Mouse (Mus musculus): ENCODE data around the gene Folr2. TPM values are rescaled to one million over a fixed set of nuclear protein-coding genes. Genes with fewer than 3 reads are reported as not detected.

Folr2 gene
- 1 to 10 TPM; 3.9 to 4.3 TPM for total RNA-seq (2023)

GRCm38 (mm10) chr7:101857094-101857493, at the start of gene Folr2:
Folr2 (minus strand) TSS chr7:101857194.

DNA sequence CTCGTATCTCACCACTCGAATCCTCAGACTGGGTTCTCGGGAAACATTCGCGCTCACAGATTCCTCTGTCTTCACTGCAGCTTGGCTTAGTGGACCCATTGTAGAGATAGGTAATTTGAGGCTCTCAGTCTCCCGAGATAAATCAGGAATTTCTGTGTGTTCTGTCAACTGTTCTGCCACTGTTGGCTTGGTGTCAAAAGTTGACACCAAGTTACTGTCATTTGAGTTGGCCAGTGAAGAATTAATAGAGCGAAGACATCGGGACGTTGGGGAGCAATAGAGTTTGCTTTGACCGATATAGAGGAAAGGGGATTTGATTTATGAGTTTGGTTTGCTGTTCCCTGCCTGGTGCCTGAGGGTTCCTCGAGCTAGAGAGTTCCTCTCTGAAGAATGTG, 49.3 kb upstream of the Folr2 start, which contains the start of gene Tomt:
Gene Tomt, minus strand, starts transcription at position 73 of the 395 bp plus-strand sequence.

DNA sequence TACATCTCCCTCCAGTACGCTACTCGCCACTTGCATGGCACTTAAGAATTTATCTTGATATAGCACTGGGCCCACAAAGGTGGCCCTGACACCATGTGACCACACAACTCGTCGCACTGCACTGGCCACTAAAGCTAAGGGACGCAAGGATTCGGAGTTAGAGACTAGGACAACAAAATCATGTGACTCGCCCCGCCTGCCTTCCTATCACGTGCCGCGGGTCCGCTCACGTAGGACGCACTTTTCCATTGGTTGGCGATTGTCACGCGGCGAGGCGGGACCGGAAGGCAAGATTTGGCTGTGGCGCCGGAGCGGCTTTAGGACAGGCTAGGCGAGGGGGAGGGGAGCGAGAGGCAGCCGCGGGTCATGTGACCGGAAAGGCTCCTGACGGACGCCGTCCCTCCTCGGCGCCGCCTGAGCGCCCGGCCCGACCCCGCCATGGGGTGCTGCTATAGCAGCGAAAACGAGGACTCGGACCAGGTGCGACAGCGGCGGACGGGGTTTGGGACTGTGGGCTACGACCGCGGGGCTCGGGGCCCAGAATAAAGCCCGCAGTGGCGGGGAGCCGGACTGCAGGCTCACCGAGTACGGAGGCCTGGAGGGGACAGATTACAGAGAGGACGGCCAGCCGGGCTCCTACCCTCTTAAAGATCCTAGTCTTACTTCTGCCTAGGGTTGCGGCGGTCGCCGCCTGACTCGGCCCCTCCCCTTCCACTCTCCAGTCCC, 48.7 kb upstream of the Folr2 start, which contains the start of gene Lamtor1:
Gene Lamtor1, plus strand, starts transcription at position 344 of the 726 bp plus-strand sequence.

DNA sequence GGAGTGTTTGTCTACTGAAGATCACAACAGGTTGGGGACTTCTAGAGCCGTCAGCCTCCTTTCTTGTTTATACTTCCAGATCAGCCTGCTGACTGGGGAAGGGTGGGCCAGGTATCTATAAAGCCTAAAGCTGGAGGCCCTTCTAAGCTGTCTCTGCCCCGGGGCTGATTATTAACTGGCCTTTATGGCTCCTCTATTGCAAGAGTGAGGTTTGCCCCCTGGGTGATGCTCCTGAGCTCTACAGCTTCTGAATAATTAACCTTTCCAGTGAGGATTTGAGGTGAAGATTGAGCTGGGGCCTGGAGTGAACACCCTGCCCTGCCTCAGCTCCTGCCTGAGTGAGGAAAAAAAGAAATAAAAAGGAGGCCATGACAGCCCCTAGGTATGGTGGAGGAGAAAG, 13.6 kb upstream of the Folr2 start, which contains the start of gene Folr1:
Gene Folr1, minus strand, starts transcription at position 160 of the 400 bp plus-strand sequence.

DNA sequence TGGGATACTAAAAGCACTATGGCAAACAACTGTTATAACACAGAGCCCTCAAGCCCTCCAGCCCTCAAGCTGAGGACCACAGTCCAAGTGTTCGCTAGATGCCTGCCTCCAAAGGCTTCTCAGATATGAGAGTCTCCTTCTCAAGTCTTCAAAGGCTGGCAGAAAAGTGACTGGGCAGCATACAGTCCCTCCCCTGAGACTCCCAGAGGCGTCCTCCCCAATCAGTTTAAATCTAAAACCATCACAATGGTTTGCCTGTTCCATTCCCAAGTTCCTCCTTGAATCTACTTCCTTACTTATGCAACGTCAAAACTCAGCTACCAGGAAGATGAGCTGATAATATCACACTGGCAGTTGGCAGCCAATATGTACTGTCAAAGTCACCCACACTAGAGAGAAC, 6.4 kb upstream of the Folr2 start, which contains the start of gene Anapc15:
Gene Anapc15, plus strand, starts transcription at position 301 of the 400 bp plus-strand sequence.

GRCm38 (mm10) chr7:101837606-101838471, 19.2 kb downstream of the Folr2 start, which contains the start of gene Inppl1:
Inppl1 (minus strand) TSS chr7:101838229.

DNA sequence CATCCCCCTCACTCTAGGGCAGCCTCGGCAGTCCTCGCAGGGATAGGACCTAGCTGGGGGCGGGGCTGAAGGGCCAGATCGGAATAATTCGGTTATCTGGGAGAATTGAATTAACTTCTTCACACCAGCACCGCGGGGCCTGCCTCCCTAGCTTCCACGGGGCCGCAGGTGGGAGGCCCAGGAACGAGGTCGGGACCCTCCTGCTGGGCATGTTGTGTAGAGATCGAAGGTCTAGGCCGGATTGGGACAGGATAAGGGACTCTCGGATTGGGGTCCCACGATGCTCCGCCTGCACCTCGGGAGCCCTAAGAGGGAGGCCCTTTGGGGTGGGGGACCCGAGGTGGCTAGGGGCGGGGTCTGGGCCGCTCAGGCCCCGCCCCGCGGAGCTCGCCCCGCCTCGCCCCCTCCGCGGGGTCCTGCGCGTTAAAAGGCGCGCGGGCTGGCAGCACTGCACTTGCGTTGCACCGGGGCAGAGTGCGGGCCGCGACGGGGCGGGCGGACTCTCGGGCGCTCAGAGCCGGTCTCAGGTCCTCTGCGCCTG, 39.1 kb downstream of the Folr2 start, which contains the start of gene Phox2a:
Gene Phox2a, plus strand, starts transcription at position 453 of the 541 bp plus-strand sequence.

Other genes starting within 250 kb of the Folr2 start
- gene Clpb, start 193.6 kb downstream of the Folr2 start, total RNA-seq (2023) = 10 to 100 TPM; 14.4 to 15.5 TPM
- not detected for gene Phox2a, start 38.9 kb downstream of the Folr2 start, total RNA-seq (2023)
- gene Inppl1, start 19.0 kb downstream of the Folr2 start, total RNA-seq (2023) = 10 to 100 TPM; 58.4 to 64.3 TPM
- 10 to 100 TPM; 29.9 to 30.6 TPM for gene Anapc15, start 6.5 kb upstream of the Folr2 start, total RNA-seq (2023)
- gene Folr1, start 13.6 kb upstream of the Folr2 start, total RNA-seq (2023) = not detected
- gene Lamtor1, start 48.7 kb upstream of the Folr2 start, total RNA-seq (2023) = 100 to 1,000 TPM; 105 to 108 TPM
- gene Tomt, start 49.2 kb upstream of the Folr2 start, total RNA-seq (2023) = not detected
- gene Lrrc51, start 76.7 kb upstream of the Folr2 start, total RNA-seq (2023) = under 1 TPM in 1 of 2 experiments, not detected in 1; 0.88 TPM
- gene Numa1, start 76.9 kb upstream of the Folr2 start, total RNA-seq (2023) = 100 to 1,000 TPM; 137 to 142 TPM
- 10 to 100 TPM; 28.8 to 30.0 TPM for gene Il18bp, start 161.5 kb upstream of the Folr2 start, total RNA-seq (2023)
- 10 to 100 TPM; 18.2 to 27.3 TPM for gene Rnf121, start 208.3 kb upstream of the Folr2 start, total RNA-seq (2023)
- gene Xndc1, start 208.3 kb upstream of the Folr2 start, total RNA-seq (2023) = 1 to 10 TPM; 8.4 to 9.7 TPM
- gene Xntrpc, start 208.5 kb upstream of the Folr2 start, total RNA-seq (2023) = 1 to 10 TPM in 1 of 2 experiments, under 1 TPM in 1; 0.52 to 1.5 TPM
- under 1 TPM in 1 of 2 experiments, not detected in 1; 0.94 TPM for gene Trpc2, start 225.9 kb upstream of the Folr2 start, total RNA-seq (2023)
- not detected for gene Art1, start 244.5 kb upstream of the Folr2 start, total RNA-seq (2023)